Mouse (Mus musculus) thymus, postnatal 14 days (tissue): Measurements from ENCODE around the gene Cnih4.

Experiments used
- DNase-seq: peaks from one replicate; pipeline ENCODE4 v3.0.0; 2021

Cnih4 gene

DNA sequence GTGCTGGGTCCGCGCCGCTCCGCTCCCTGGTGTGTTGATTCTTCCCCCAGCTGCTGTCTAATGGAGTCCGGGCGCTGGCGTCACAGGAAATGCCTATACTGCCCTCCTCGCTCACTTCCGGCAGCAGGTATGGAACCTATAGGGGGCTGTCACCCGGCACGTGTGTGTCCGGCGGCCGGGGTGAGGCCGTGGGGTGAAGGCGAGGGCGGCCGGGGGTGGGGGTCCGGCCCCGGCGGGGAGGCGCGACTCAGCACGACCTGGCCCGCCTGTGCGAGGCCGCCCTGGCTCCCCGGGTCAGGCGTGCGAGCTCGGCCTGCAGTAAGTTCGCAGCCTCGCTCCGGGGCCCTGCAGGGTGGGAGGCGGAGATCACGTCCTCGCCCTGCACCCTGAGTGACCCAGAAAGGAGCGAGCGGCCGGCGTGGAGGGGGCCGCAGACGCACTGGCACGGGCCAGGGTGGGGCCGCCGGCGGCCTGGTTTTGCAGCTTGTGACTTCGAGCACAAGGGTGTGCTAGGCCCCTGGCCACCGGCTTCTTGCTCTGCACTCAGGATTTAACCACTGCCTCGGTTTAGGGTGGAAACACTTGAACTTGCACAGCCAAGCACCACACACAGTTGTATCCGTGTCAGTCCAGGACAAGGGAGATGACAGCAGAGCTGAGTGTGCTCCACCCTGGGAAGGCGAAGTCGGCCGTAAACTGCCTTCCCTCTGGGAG is 67.6 kb downstream of the Cnih4 start, which contains the start of gene Wdr26:
Wdr26 (minus strand) TSS at position 82 of the 714 bp plus-strand sequence.
- DNase-seq, result peak; percentile 87

DNA sequence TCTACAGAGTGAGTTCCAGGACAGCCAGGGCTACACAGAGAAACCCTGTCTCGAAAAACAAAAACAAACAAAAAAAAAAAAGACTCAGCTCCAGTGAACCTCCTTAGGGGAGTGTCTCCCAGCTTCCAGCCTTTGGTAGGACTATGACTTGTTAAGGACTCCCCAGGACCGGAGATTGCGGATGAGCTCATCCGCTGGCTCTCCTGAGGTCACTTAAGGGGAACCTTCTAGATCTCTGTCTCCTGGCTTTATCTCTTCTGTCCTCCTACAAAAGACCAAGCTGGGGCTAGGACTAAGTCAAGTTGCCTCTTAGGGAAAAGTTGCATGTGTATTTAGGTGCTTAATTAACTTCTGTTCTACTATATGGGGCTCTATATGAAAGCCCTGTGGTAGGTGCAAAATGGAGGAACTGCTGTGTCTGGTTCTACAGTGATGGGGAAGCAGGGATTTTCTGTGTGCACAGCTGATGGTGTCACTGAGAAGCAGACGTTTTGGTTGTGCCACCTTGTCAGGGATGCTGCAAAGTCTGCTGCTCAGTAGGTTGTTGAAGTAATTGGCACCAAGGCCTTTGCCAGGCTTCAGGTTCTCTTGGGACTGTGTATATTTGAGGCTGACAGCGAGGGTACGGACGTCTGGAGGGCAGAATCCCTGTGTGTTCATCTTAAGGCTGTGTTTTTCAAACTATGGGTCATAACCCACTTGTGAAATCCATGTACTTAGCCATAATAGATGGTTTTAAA is 70.0 kb downstream of the Cnih4 start:
- DNase-seq, result no peak

DNA sequence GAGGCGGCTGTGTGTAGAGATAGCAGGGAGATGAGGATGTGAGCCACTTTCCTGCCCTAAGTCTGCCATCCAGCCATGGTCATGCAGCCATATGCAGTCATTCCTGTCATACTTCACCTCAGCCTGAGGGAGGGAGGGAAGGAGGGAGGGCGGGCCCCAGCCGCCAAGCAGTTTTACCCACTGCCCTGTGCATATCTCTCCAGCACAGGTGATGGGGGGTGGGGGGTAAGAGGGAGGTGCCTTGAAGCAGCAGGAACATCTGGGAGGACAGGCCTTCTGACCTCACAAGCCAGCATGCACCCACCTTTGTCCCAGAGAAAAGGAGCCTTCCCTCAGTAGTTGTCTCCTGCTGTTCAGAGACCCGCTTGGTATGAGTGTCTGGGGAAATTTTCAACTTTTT is 71.8 kb downstream of the Cnih4 start:
- no peak for DNase-seq
